Mouse (Mus musculus): ENCODE data around the gene Gm20518.

DNA sequence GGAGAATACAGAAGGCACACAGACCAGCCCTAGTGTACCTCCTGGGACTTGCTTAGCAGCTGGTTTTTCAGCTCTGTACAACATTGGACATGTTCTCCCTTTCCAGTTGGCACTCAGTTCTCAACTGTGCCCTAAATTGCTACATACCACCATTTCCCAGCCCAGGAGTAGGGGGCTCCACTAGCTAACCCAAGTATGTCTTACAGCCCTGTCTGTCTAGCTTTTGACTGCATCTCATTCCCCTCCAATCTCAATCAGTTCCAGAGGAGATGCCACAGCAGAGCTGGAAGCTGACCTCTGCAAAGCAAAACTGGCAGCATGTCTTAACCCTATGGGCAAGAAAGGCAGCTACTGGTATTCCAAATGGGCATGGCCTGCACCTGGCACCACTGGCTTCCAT lies 4.6 kb upstream of the Gm20518 start:
- TF ChIP-seq CTCF (IDR thresholded peaks at IDR 0.05; ENCODE audit: insufficient read depth, low read length), result no peak
- no peak for TF ChIP-seq POLR2A (IDR thresholded peaks at IDR 0.05; ENCODE audit: borderline replicate concordance, extremely low read depth, low read depth, low read length)

Data from lung, adult 2 months (tissue).